Mouse (Mus musculus) cerebellum, adult 2 months (tissue): Measurements from ENCODE around the gene Slc35b2. TPM values are rescaled to one million over a fixed set of nuclear protein-coding genes. Genes with fewer than 3 reads are reported as not detected.
A peak's percentile ranks its signal among the peaks of the same experiment; 100 is the strongest.

Source experiments
- DNase-seq, 2 experiments: peaks; one replicate each; pipeline ENCODE4 v3.0.0; 2021
- H3K27ac ChIP-seq: fragments of 200-500 bp; 2 replicates; pipeline ENCODE4 v1.5.1; 2012; ENCODE audit warnings: low read length, control low read depth, inconsistent platforms; ENCODE audit not compliant: insufficient read depth
- H3K27me3 ChIP-seq: fragments of 200-500 bp; 2 replicates; pipeline ENCODE4 v1.6.1; 2012; ENCODE audit warnings: inconsistent platforms, mild to moderate bottlenecking, low read length, moderate library complexity; ENCODE audit not compliant: control insufficient read depth, insufficient read depth
- H3K4me1 ChIP-seq: fragments of 200-500 bp; 2 replicates; pipeline ENCODE4 v1.6.1; 2011; ENCODE audit warnings: low read length; ENCODE audit not compliant: control insufficient read depth, insufficient read depth
- H3K4me3 ChIP-seq: fragments of 200-500 bp; replicated peaks from 2 replicates; pipeline ENCODE3; 2011; ENCODE audit warnings: mild to moderate bottlenecking, low read depth, low read length, control low read depth; ENCODE audit not compliant: insufficient read depth
- CTCF ChIP-seq: fragments of 200-500 bp; IDR thresholded peaks from 2 replicates; pipeline ENCODE4 v1.5.1; 2011; ENCODE audit warnings: low read depth, mild to moderate bottlenecking, control low read depth, low read length, moderate library complexity, borderline replicate concordance; ENCODE audit not compliant: insufficient read depth
- POLR2A ChIP-seq: fragments of 200-500 bp; IDR thresholded peaks from 2 replicates; pipeline ENCODE4 v1.6.1; 2011; ENCODE audit warnings: low read length, control low read depth, borderline replicate concordance; ENCODE audit not compliant: insufficient read depth
- WGBS: fragments of 180-500 bp; shearing (Covaris S2); methylation state at CpG from one replicate; pipeline ENCODE4 v1.1.7; 2018; 5-methylcytosine and 5-hydroxymethylcytosine counted together
- polyA plus RNA-seq: library from polyadenylated mRNA; depleted of rRNA; stranded (reverse); fragments of >200 nt; gene quantifications from 2 replicates; pipeline ENCODE4 v1.2.3, GENCODE M21; 2012; rRNA removed

Slc35b2 gene
- 71.3 and 74.0 TPM in 2 replicates for polyA plus RNA-seq

- under 1% methylated on average over 59 of the region's 61 CpGs for WGBS
- no peaks in the 10 kb centered on the region for H3K27me3 ChIP-seq
- TF ChIP-seq CTCF (peak; percentile 84), POLR2A (peak; percentile 84)
- peak within 1 kb of the TSS; percentile 56 for H3K27ac ChIP-seq
- DNase-seq: peak; percentile 93 to 94
- H3K4me1 ChIP-seq: peaks cover 22% of the 10 kb centered on the region
- peak within 1 kb of the TSS; percentile 74 for H3K4me3 ChIP-seq
Observed at GRCm38 (mm10) chr17:45563655-45564530, at the start of gene Slc35b2. TSS of gene Slc35b2 (plus strand) at chr17:45563874.

GRCm38 (mm10) chr17:45515204-45515726, 48.4 kb upstream of the Slc35b2 start:
- no peak overlapping the region for H3K27ac ChIP-seq
- H3K4me3 ChIP-seq: no peak overlapping the region
- H3K4me1 ChIP-seq: peaks cover 41% of the 10 kb centered on the region
- TF ChIP-seq POLR2A (no peak), CTCF (no peak)
- DNase-seq: peak in 1 of 2 experiments; percentile 15
- WGBS: 51% methylated on average over 15 of the region's 15 CpGs
- H3K27me3 ChIP-seq: no peaks in the 10 kb centered on the region

- Histone ChIP-seq H3K27ac (no peak overlapping the region), H3K4me1 (peaks cover 42% of the 10 kb centered on the region), H3K27me3 (no peaks in the 10 kb centered on the region), H3K4me3 (no peak overlapping the region)
- DNase-seq: peak in 1 of 2 experiments; percentile 22
- TF ChIP-seq POLR2A: no peak
- TF ChIP-seq CTCF: no peak
- 88% methylated on average over 10 of the region's 10 CpGs for WGBS
Observed at GRCm38 (mm10) chr17:45515806-45516205, 47.9 kb upstream of the Slc35b2 start.

GRCm38 (mm10) chr17:45516488-45516887, 47.2 kb upstream of the Slc35b2 start:
- 35% methylated on average over 8 of the region's 8 CpGs for WGBS
- TF ChIP-seq POLR2A: no peak
- peak; percentile 92 for TF ChIP-seq CTCF
- Histone ChIP-seq H3K4me3 (no peak overlapping the region), H3K27me3 (no peaks in the 10 kb centered on the region), H3K4me1 (peaks cover 42% of the 10 kb centered on the region), H3K27ac (peak overlapping the region; percentile 57)
- DNase-seq: peak; percentile 85 to 95

- no peak for DNase-seq
- Histone ChIP-seq H3K27ac (peak overlapping the region; percentile 57), H3K4me1 (peaks cover 43% of the 10 kb centered on the region), H3K27me3 (no peaks in the 10 kb centered on the region), H3K4me3 (no peak overlapping the region)
- no peak for TF ChIP-seq POLR2A
- TF ChIP-seq CTCF: no peak
- WGBS: 86% methylated on average over 21 of the region's 21 CpGs
Observed at GRCm38 (mm10) chr17:45517135-45517534, 46.5 kb upstream of the Slc35b2 start.

GRCm38 (mm10) chr17:45517549-45518215, 46.0 kb upstream of the Slc35b2 start:
- DNase-seq: no peak
- peak overlapping the region; percentile 49; the same call in 1 of the 2 replicates for H3K27ac ChIP-seq
- 85% methylated on average over 28 of the region's 28 CpGs for WGBS
- H3K27me3 ChIP-seq: no peaks in the 10 kb centered on the region
- no peak overlapping the region for H3K4me3 ChIP-seq
- no peak for TF ChIP-seq CTCF
- TF ChIP-seq POLR2A: no peak
- H3K4me1 ChIP-seq: peaks cover 48% of the 10 kb centered on the region

- TF ChIP-seq POLR2A (no peak), CTCF (no peak; the same call in 1 of the 2 replicates)
- peak overlapping the region; percentile 84 for H3K27ac ChIP-seq
- DNase-seq: peak; percentile 92 to 95
- H3K27me3 ChIP-seq: no peaks in the 10 kb centered on the region
- WGBS: 8% methylated on average over 12 of the region's 12 CpGs
- H3K4me3 ChIP-seq: no peak overlapping the region
- H3K4me1 ChIP-seq: peaks cover 57% of the 10 kb centered on the region
Observed at GRCm38 (mm10) chr17:45518766-45519475, 44.8 kb upstream of the Slc35b2 start.
